Mouse (Mus musculus): ENCODE measurements at regions not wholly inside any gene's neighbourhood (a gene's known extent, or its start where the extent isn't known, plus 50 kb on each side); places are given as distances from the start of the nearest gene placed in this dataset.

GRCm38 (mm10) chr17:45893698-45894097, 138.5 kb downstream of the Vegfa start:
- Histone ChIP-seq H3K27me3 (ENCODE audit: control insufficient read depth, insufficient read depth, low read length) (no peaks in the 10 kb centered on the region), H3K9me3 (ENCODE audit: control insufficient read depth, low read length) (no peaks in the 10 kb centered on the region), H3K36me3 (ENCODE audit: control insufficient read depth, insufficient read depth, low read length) (no peaks in the 10 kb centered on the region), H3K9ac (ENCODE audit: low read length) (no peak overlapping the region), H3K4me1 (replicated peaks; ENCODE audit: control insufficient read depth, insufficient read depth, low read length) (peaks cover 6% of the 10 kb centered on the region; the same call in 1 of the 2 replicates), H3K4me2 (ENCODE audit: low read depth, low read length, severe bottlenecking) (no peak overlapping the region), H3K4me3 (ENCODE audit: low read depth, low read length) (no peak overlapping the region), H3K27ac (ENCODE audit: low read depth, low read length) (no peak overlapping the region)
- WGBS = 76% methylated on average over 6 of the region's 6 CpGs
- DNase-seq (ENCODE audit: low spot score) = no peak
- no peak for ATAC-seq (replicated peaks; ENCODE audit: low FRiP score)

GRCm38 (mm10) chr17:45893094-45893493, 139.1 kb downstream of the Vegfa start:
- H3K27me3 ChIP-seq (ENCODE audit: control insufficient read depth, insufficient read depth, low read length) = no peaks in the 10 kb centered on the region

GRCm38 (mm10) chr17:45889451-45889850, 142.7 kb downstream of the Vegfa start:
- Histone ChIP-seq H3K4me2 (ENCODE audit: low read depth, low read length, severe bottlenecking) (no peak overlapping the region), H3K36me3 (ENCODE audit: control insufficient read depth, insufficient read depth, low read length) (no peaks in the 10 kb centered on the region), H3K9ac (ENCODE audit: low read length) (no peak overlapping the region), H3K27ac (ENCODE audit: low read depth, low read length) (no peak overlapping the region), H3K4me3 (ENCODE audit: low read depth, low read length) (no peak overlapping the region), H3K27me3 (ENCODE audit: control insufficient read depth, insufficient read depth, low read length) (peaks cover 3% of the 10 kb centered on the region), H3K9me3 (ENCODE audit: control insufficient read depth, low read length) (no peaks in the 10 kb centered on the region), H3K4me1 (replicated peaks; ENCODE audit: control insufficient read depth, insufficient read depth, low read length) (peaks cover 5% of the 10 kb centered on the region; the same call in 1 of the 2 replicates)
- WGBS = 59% methylated on average over 8 of the region's 8 CpGs
- no peak for ATAC-seq (replicated peaks; ENCODE audit: low FRiP score)
- DNase-seq (ENCODE audit: low spot score) = no peak

More at GRCm38 (mm10) chr17:45893094-45893493, 139.1 kb downstream of the Vegfa start:
- ATAC-seq (replicated peaks; ENCODE audit: low FRiP score) (no peak), DNase-seq (ENCODE audit: low spot score) (no peak)
- Histone ChIP-seq H3K9me3 (ENCODE audit: control insufficient read depth, low read length) (no peaks in the 10 kb centered on the region), H3K4me2 (ENCODE audit: low read depth, low read length, severe bottlenecking) (no peak overlapping the region), H3K4me3 (ENCODE audit: low read depth, low read length) (no peak overlapping the region), H3K36me3 (ENCODE audit: control insufficient read depth, insufficient read depth, low read length) (no peaks in the 10 kb centered on the region), H3K27ac (ENCODE audit: low read depth, low read length) (no peak overlapping the region), H3K9ac (ENCODE audit: low read length) (no peak overlapping the region), H3K4me1 (replicated peaks; ENCODE audit: control insufficient read depth, insufficient read depth, low read length) (peaks cover 6% of the 10 kb centered on the region; the same call in 1 of the 2 replicates)
- 80% methylated on average over 7 of the region's 7 CpGs for WGBS

GRCm38 (mm10) chr17:45889051-45889450, 143.1 kb downstream of the Vegfa start:
- DNase-seq (ENCODE audit: low spot score) = no peak
- 70% methylated on average over 7 of the region's 7 CpGs for WGBS
- no peak for ATAC-seq (replicated peaks; ENCODE audit: low FRiP score)
- Histone ChIP-seq H3K4me1 (replicated peaks; ENCODE audit: control insufficient read depth, insufficient read depth, low read length) (peaks cover 5% of the 10 kb centered on the region; the same call in 1 of the 2 replicates), H3K4me3 (ENCODE audit: low read depth, low read length) (no peak overlapping the region), H3K27ac (ENCODE audit: low read depth, low read length) (no peak overlapping the region), H3K36me3 (ENCODE audit: control insufficient read depth, insufficient read depth, low read length) (no peaks in the 10 kb centered on the region), H3K9me3 (ENCODE audit: control insufficient read depth, low read length) (no peaks in the 10 kb centered on the region), H3K27me3 (ENCODE audit: control insufficient read depth, insufficient read depth, low read length) (peaks cover 3% of the 10 kb centered on the region), H3K4me2 (ENCODE audit: low read depth, low read length, severe bottlenecking) (no peak overlapping the region), H3K9ac (ENCODE audit: low read length) (no peak overlapping the region)

DNA sequence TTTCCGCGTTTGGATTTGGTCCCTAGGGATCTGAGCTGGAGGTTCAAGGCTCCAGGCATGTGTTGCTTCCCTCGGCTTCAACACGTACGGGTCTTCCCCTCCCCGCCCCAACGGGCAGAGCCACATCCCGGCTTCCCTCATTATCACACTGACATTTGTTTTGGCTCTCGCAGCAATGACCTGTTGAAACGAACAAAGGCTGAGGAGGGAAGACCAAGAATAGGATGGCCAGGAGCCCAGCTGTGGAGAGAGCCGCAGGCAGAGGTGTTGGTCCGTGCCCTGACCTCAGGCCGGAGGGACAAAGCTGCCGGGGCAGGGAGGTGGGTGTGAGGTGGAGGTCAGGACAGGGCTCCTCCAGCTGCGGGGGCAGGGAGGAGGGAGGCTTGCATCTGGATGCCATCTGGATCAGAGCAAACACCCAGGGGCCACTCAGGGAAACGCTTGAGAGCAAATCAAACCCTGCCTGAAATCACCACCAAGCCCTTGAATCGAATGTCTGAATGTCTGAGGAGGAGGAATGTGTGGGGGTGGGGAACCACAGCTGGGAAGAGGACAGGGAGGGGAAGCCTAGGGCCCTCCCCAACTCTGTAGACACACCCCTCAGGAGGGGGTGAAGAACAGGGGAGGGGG, 145.6 kb downstream of the Vegfa start:
- Histone ChIP-seq H3K9me3 (ENCODE audit: control insufficient read depth, low read length) (no peaks in the 10 kb centered on the region), H3K9ac (ENCODE audit: low read length) (no peak overlapping the region), H3K4me1 (replicated peaks; ENCODE audit: control insufficient read depth, insufficient read depth, low read length) (peaks cover 5% of the 10 kb centered on the region; the same call in 1 of the 2 replicates), H3K4me2 (ENCODE audit: low read depth, low read length, severe bottlenecking) (no peak overlapping the region), H3K27me3 (ENCODE audit: control insufficient read depth, insufficient read depth, low read length) (peaks cover 3% of the 10 kb centered on the region), H3K27ac (ENCODE audit: low read depth, low read length) (no peak overlapping the region), H3K4me3 (ENCODE audit: low read depth, low read length) (no peak overlapping the region), H3K36me3 (ENCODE audit: control insufficient read depth, insufficient read depth, low read length) (no peaks in the 10 kb centered on the region)
- DNase-seq (ENCODE audit: low spot score) (peak; percentile 64), ATAC-seq (replicated peaks; ENCODE audit: low FRiP score) (no peak)
- 9% methylated on average over 17 of the region's 17 CpGs for WGBS

- no peaks in the 10 kb centered on the region for H3K9me3 ChIP-seq (ENCODE audit: control insufficient read depth, low read length)
- H3K36me3 ChIP-seq (ENCODE audit: control insufficient read depth, insufficient read depth, low read length) = no peaks in the 10 kb centered on the region
- H3K4me2 ChIP-seq (ENCODE audit: low read depth, low read length, severe bottlenecking) = no peak overlapping the region
- H3K4me1 ChIP-seq (replicated peaks; ENCODE audit: control insufficient read depth, insufficient read depth, low read length) = peaks cover 5% of the 10 kb centered on the region; the same call in 1 of the 2 replicates
- ATAC-seq (replicated peaks; ENCODE audit: low FRiP score) = no peak
- DNase-seq (ENCODE audit: low spot score) = no peak
- no peak overlapping the region for H3K27ac ChIP-seq (ENCODE audit: low read depth, low read length)
- H3K4me3 ChIP-seq (ENCODE audit: low read depth, low read length) = no peak overlapping the region
- WGBS = 73% methylated on average over 24 of the region's 24 CpGs
- H3K9ac ChIP-seq (ENCODE audit: low read length) = no peak overlapping the region
- peaks cover 3% of the 10 kb centered on the region for H3K27me3 ChIP-seq (ENCODE audit: control insufficient read depth, insufficient read depth, low read length)
These were observed 146.5 kb downstream of the Vegfa start for GRCm38 (mm10) chr17:45885461-45886336.

- no peak overlapping the region for H3K4me3 ChIP-seq (ENCODE audit: low read depth, low read length)
These were observed 148.0 kb downstream of the Vegfa start for GRCm38 (mm10) chr17:45884021-45884722.

GRCm38 (mm10) chr17:45882682-45883081, 149.0 kb upstream of the 1600014C23Rik start:
- 81% methylated on average over 3 of the region's 3 CpGs for WGBS
- Histone ChIP-seq H3K9ac (ENCODE audit: low read length) (no peak overlapping the region), H3K9me3 (ENCODE audit: control insufficient read depth, low read length) (no peaks in the 10 kb centered on the region; the same call in 1 of the 2 replicates), H3K4me1 (replicated peaks; ENCODE audit: control insufficient read depth, insufficient read depth, low read length) (peaks cover 5% of the 10 kb centered on the region; the same call in 1 of the 2 replicates), H3K4me2 (ENCODE audit: low read depth, low read length, severe bottlenecking) (no peak overlapping the region), H3K27me3 (ENCODE audit: control insufficient read depth, insufficient read depth, low read length) (peaks cover 3% of the 10 kb centered on the region), H3K36me3 (ENCODE audit: control insufficient read depth, insufficient read depth, low read length) (no peaks in the 10 kb centered on the region), H3K4me3 (ENCODE audit: low read depth, low read length) (no peak overlapping the region), H3K27ac (ENCODE audit: low read depth, low read length) (no peak overlapping the region)
- DNase-seq (ENCODE audit: low spot score) (no peak), ATAC-seq (replicated peaks; ENCODE audit: low FRiP score) (no peak)

More at GRCm38 (mm10) chr17:45884021-45884722, 148.0 kb downstream of the Vegfa start:
- H3K27me3 ChIP-seq (ENCODE audit: control insufficient read depth, insufficient read depth, low read length) = peaks cover 3% of the 10 kb centered on the region
- no peak overlapping the region for H3K9ac ChIP-seq (ENCODE audit: low read length)
- H3K4me1 ChIP-seq (replicated peaks; ENCODE audit: control insufficient read depth, insufficient read depth, low read length) = peaks cover 5% of the 10 kb centered on the region; the same call in 1 of the 2 replicates
- ATAC-seq (replicated peaks; ENCODE audit: low FRiP score) (no peak), DNase-seq (ENCODE audit: low spot score) (no peak)
- WGBS = 78% methylated on average over 9 of the region's 9 CpGs
- no peaks in the 10 kb centered on the region for H3K36me3 ChIP-seq (ENCODE audit: control insufficient read depth, insufficient read depth, low read length)
- no peak overlapping the region for H3K27ac ChIP-seq (ENCODE audit: low read depth, low read length)
- no peaks in the 10 kb centered on the region for H3K9me3 ChIP-seq (ENCODE audit: control insufficient read depth, low read length)
- no peak overlapping the region for H3K4me2 ChIP-seq (ENCODE audit: low read depth, low read length, severe bottlenecking)
